In the genomic region with DNA sequence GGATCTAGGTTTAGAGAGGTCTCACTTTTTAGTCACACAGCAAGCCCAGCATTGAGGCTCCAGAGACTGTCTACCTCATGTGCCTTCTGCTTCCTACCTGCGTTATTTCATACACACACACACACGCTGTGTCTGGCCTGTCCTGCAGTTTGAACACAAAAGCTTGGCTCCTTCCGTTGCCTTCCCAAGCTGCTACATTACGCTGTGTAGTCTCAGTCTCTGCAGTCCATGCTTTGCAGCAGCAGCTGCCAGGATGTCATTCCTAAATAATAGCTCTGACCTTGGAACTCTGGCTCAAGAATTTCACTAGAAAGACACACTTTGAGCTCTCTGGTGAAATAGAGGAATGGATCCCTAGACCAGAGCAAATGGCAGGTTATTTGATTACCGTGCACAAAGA, we compare ENCODE assay signal across 17 mouse cellular contexts.
DNase-seq lines count a peak whose midpoint lies in the region; ATAC-seq and TF ChIP-seq lines count a peak whose summit lies in the region.
"Had no signal": no experiment of that assay in that cellular context is flagged by ENCODE, and none has a peak within 500 bp of the region (broad histone marks: within the 10 kb centered on the region; RNA-seq: fewer than 3 reads in every experiment).

No protein-coding gene starts in this region.

- no peaks in the 10 kb centered on the region for H3K79me2 ChIP-seq in liver, adult 2 months (ENCODE audit: control insufficient read depth, insufficient read depth, low read length)

- no peak for TF ChIP-seq POLR2A in liver, adult 2 months (IDR thresholded peaks at IDR 0.05; ENCODE audit: extremely low read depth, insufficient read depth, low read length)

- WGBS in hindbrain, postnatal 0 days = 63% methylated on average over 5 of the region's 5 CpGs
- 71% methylated on average over 5 of the region's 5 CpGs for WGBS in hindbrain, embryonic 13.5 days
- WGBS in liver, adult 2 months = 70% methylated on average over 5 of the region's 5 CpGs
- 75% methylated on average over 5 of the region's 5 CpGs for WGBS in liver, embryonic 12.5 days (ENCODE audit: insufficient replicate concordance)

- no peak overlapping the region for H3K4me3 ChIP-seq in hindbrain, postnatal 0 days (ENCODE audit: low read length)
- H3K4me3 ChIP-seq in hindbrain, embryonic 13.5 days = no peak overlapping the region
- no peak overlapping the region for H3K4me3 ChIP-seq in liver, adult 2 months (ENCODE audit: insufficient read depth, low read depth, low read length)
- H3K4me3 ChIP-seq in liver, embryonic 12.5 days = no peak overlapping the region
- H3K4me3 ChIP-seq: heart, embryonic 10.5 days; liver, embryonic 15.5 days; midbrain, embryonic 13.5 days had no signal

- H3K4me1 ChIP-seq in hindbrain, postnatal 0 days (ENCODE audit: insufficient read depth, low read length) = no peaks in the 10 kb centered on the region
- no peaks in the 10 kb centered on the region for H3K4me1 ChIP-seq in hindbrain, embryonic 13.5 days (replicated peaks)
- no peaks in the 10 kb centered on the region for H3K4me1 ChIP-seq in liver, adult 2 months (ENCODE audit: control insufficient read depth, insufficient read depth, low read length)
- no peaks in the 10 kb centered on the region for H3K4me1 ChIP-seq in liver, embryonic 12.5 days
- H3K4me1 ChIP-seq: liver, embryonic 15.5 days; midbrain, embryonic 13.5 days had no signal

- H3K9me3 ChIP-seq in hindbrain, postnatal 0 days (ENCODE audit: low read length) = no peaks in the 10 kb centered on the region
- no peaks in the 10 kb centered on the region for H3K9me3 ChIP-seq in hindbrain, embryonic 13.5 days
- no peaks in the 10 kb centered on the region for H3K9me3 ChIP-seq in liver, embryonic 12.5 days (replicated peaks)
- H3K9me3 ChIP-seq: heart, embryonic 10.5 days; liver, embryonic 15.5 days; midbrain, embryonic 13.5 days had no signal

- DNase-seq in adrenal gland, adult (ENCODE audit: inconsistent age in 2 of 2, low spot score in 1 of 2) = peak; percentile 65 to 85
- no peak for DNase-seq in adrenal gland, adult 18-20 months (ENCODE audit: low spot score in 2 of 2)
- DNase-seq in hindbrain, postnatal 0 days (ENCODE audit: low spot score) = peak; percentile 23
- DNase-seq in liver, adult 2 months (ENCODE audit: extremely low read depth, low read depth, low spot score) = peak; percentile 12
- DNase-seq in kidney, postnatal 10 days = peak; percentile 27
- DNase-seq in right cerebral cortex, adult 18-20 months = no peak
- DNase-seq: gastrocnemius, postnatal 14 days; right cerebral cortex, postnatal 4 days; thymus, postnatal 4 days had no signal

- 0 out of 2 replicates have a peak, but pooled peaks have one; percentile 43 for ATAC-seq in hindbrain, postnatal 0 days
- ATAC-seq in hindbrain, embryonic 13.5 days (ENCODE audit: low FRiP score) = no peak
- no peak for ATAC-seq in liver, embryonic 12.5 days
- ATAC-seq: activated CD4-positive, CD25-positive, alpha-beta regulatory T cell, adult 4 months; forebrain, embryonic 16.5 days; midbrain, embryonic 13.5 days had no signal

- no peaks in the 10 kb centered on the region for H3K36me3 ChIP-seq in hindbrain, postnatal 0 days (ENCODE audit: insufficient read depth, low read length)
- no peaks in the 10 kb centered on the region for H3K36me3 ChIP-seq in hindbrain, embryonic 13.5 days
- no peaks in the 10 kb centered on the region for H3K36me3 ChIP-seq in liver, adult 2 months (ENCODE audit: control insufficient read depth, insufficient read depth, low read length)
- no peaks in the 10 kb centered on the region for H3K36me3 ChIP-seq in liver, embryonic 12.5 days
- H3K36me3 ChIP-seq: heart, embryonic 10.5 days; liver, embryonic 15.5 days; midbrain, embryonic 13.5 days had no signal

- H3K9ac ChIP-seq in hindbrain, postnatal 0 days (replicated peaks; ENCODE audit: low read length) = no peak overlapping the region
- H3K9ac ChIP-seq in hindbrain, embryonic 13.5 days = no peak overlapping the region
- H3K9ac ChIP-seq in liver, adult 2 months (ENCODE audit: low read depth, low read length) = no peak overlapping the region
- H3K9ac ChIP-seq in liver, embryonic 12.5 days = no peak overlapping the region
- H3K9ac ChIP-seq: liver, embryonic 15.5 days; midbrain, embryonic 13.5 days had no signal

- no peak overlapping the region for H3K4me2 ChIP-seq in hindbrain, postnatal 0 days (ENCODE audit: low read depth, low read length)
- no peak overlapping the region for H3K4me2 ChIP-seq in hindbrain, embryonic 13.5 days
- no peak overlapping the region for H3K4me2 ChIP-seq in liver, embryonic 12.5 days
- H3K4me2 ChIP-seq: liver, embryonic 15.5 days; midbrain, embryonic 13.5 days had no signal

- no peak for TF ChIP-seq CTCF in hindbrain, postnatal 0 days (IDR thresholded peaks at IDR 0.05; ENCODE audit: low read depth)
- TF ChIP-seq CTCF in liver, adult 2 months (IDR thresholded peaks at IDR 0.05; ENCODE audit: low read depth, low read length) = no peak

- no peak overlapping the region for H3K27ac ChIP-seq in hindbrain, postnatal 0 days
- H3K27ac ChIP-seq in hindbrain, embryonic 13.5 days = no peak overlapping the region
- H3K27ac ChIP-seq in liver, adult 2 months (replicated peaks; ENCODE audit: insufficient read depth, low read depth, low read length) = no peak overlapping the region
- H3K27ac ChIP-seq in liver, embryonic 12.5 days = no peak overlapping the region
- H3K27ac ChIP-seq: heart, embryonic 10.5 days; liver, embryonic 15.5 days; midbrain, embryonic 13.5 days had no signal

- no peaks in the 10 kb centered on the region for H3K27me3 ChIP-seq in hindbrain, postnatal 0 days (ENCODE audit: insufficient read depth, low read length)
- no peaks in the 10 kb centered on the region for H3K27me3 ChIP-seq in hindbrain, embryonic 13.5 days
- no peaks in the 10 kb centered on the region for H3K27me3 ChIP-seq in liver, adult 2 months (ENCODE audit: control insufficient read depth, insufficient read depth, low read length)
- no peaks in the 10 kb centered on the region for H3K27me3 ChIP-seq in liver, embryonic 12.5 days (replicated peaks)
- H3K27me3 ChIP-seq: CH12.LX; liver, embryonic 15.5 days; midbrain, embryonic 13.5 days had no signal

Comparison
In these comparisons a context has a peak if more than half of its experiments do, and no peak if none do; other contexts are left out.
1. DNase-seq: peak in adrenal gland, adult (2 of 2), hindbrain, postnatal 0 days (single experiment), liver, adult 2 months (single experiment) and kidney, postnatal 10 days (single experiment); none in adrenal gland, adult 18-20 months (0 of 2) and right cerebral cortex, adult 18-20 months (single experiment).